Mouse (Mus musculus) midbrain, embryonic 14.5 days (tissue): ENCODE results near the gene Muc4. TPM values are rescaled to one million over a fixed set of nuclear protein-coding genes. Genes with fewer than 3 reads are reported as not detected.

ENCODE experiments used
- ATAC-seq: fragments of 200-750 bp; cut with Nextera tagmentation; 2 replicates; pipeline ENCODE4 v1.8.0; 2017; ENCODE audit warnings: moderate number of reproducible peaks, moderate library complexity; ENCODE audit not compliant: low FRiP score, low TSS enrichment
- DNase-seq: peaks from one replicate; pipeline ENCODE4 v3.0.0-alpha.2; 2015
- H3K27ac ChIP-seq: fragments of 300-500 bp; sonication (generic); replicated peaks from 2 replicates; pipeline ENCODE4 v1.5.1; 2014; ENCODE audit warnings: mild to moderate bottlenecking, low read depth, low read length, moderate library complexity
- H3K27me3 ChIP-seq: fragments of 300-500 bp; sonication (generic); 2 replicates; pipeline ENCODE4 v1.6.1; 2014; ENCODE audit warnings: low read length, control low read depth, mixed read lengths; ENCODE audit not compliant: control insufficient read depth, insufficient read depth
- H3K36me3 ChIP-seq: fragments of 300-500 bp; sonication (generic); 2 replicates; pipeline ENCODE4 v1.6.1; 2014; ENCODE audit warnings: low read length, control low read depth; ENCODE audit not compliant: control insufficient read depth, insufficient read depth
- H3K4me1 ChIP-seq: fragments of 300-500 bp; sonication (generic); 2 replicates; pipeline ENCODE4 v1.6.1; 2014; ENCODE audit warnings: mild to moderate bottlenecking, antibody characterized with exemption, low read length, control low read depth; ENCODE audit not compliant: control insufficient read depth, insufficient read depth
- H3K4me2 ChIP-seq: fragments of 300-500 bp; sonication (generic); 2 replicates; pipeline ENCODE4 v1.6.1; 2014; ENCODE audit warnings: mild to moderate bottlenecking, low read length, moderate library complexity
- H3K4me3 ChIP-seq: fragments of 300-500 bp; sonication (generic); replicated peaks from 2 replicates; pipeline ENCODE4 v1.5.1; 2014; ENCODE audit warnings: low read depth, low read length
- H3K9ac ChIP-seq: fragments of 300-500 bp; sonication (generic); replicated peaks from 2 replicates; pipeline ENCODE4 v1.6.1; 2014; ENCODE audit warnings: mild to moderate bottlenecking, low read length, moderate library complexity
- H3K9me3 ChIP-seq: fragments of 300-500 bp; sonication (generic); 2 replicates; pipeline ENCODE4 v1.6.1; 2016; ENCODE audit warnings: low read length, control low read depth, mixed read lengths; ENCODE audit not compliant: control insufficient read depth
- WGBS: fragments of 180-500 bp; shearing (Covaris S2); extraction: QIAGEN DNeasy Blood & Tissue Kit; methylation state at CpG from one replicate; pipeline ENCODE4 v1.1.7; 2014; 5-methylcytosine and 5-hydroxymethylcytosine counted together
- polyA plus RNA-seq: library from polyadenylated mRNA; unstranded; fragments of >200 nt; fragmentation: Nextera tagmentation; extraction: Ambion mirVana; gene quantifications from 2 replicates; pipeline ENCODE4 v1.2.1, GENCODE M21; 2014

Gene Muc4
- polyA plus RNA-seq, 1 experiment from 2014 or later, result 0.16 TPM

DNA sequence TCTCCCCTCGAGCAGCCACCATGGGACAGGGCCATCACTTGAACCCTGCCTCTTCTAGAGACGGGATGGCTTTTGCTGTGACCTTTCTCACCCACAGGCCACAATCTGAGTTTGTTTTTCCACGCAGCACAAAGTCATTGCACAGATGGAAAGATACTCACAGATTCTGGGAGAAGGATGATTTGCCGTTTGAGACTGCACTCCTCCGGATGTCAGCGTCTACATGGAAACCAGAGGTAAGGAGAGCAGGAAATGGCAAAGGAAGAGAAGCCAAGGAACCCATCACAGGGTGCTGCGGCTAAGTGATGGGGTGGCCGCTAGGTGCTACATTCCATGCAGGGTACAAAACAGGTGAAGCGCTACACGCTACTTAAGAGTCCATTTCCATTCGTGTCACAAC, 93.4 kb downstream of the Muc4 start:
- 93% methylated on average over 11 of the region's 11 CpGs for WGBS
- no peak overlapping the region for H3K9ac ChIP-seq
- H3K27me3 ChIP-seq, result no peaks in the 10 kb centered on the region
- no peak overlapping the region for H3K4me3 ChIP-seq
- H3K4me2 ChIP-seq, result no peak overlapping the region
- no peak for DNase-seq
- no peaks in the 10 kb centered on the region for H3K4me1 ChIP-seq
- H3K9me3 ChIP-seq, result no peaks in the 10 kb centered on the region
- H3K27ac ChIP-seq, result no peak overlapping the region
- no peak for ATAC-seq
- peaks cover 78% of the 10 kb centered on the region for H3K36me3 ChIP-seq

DNA sequence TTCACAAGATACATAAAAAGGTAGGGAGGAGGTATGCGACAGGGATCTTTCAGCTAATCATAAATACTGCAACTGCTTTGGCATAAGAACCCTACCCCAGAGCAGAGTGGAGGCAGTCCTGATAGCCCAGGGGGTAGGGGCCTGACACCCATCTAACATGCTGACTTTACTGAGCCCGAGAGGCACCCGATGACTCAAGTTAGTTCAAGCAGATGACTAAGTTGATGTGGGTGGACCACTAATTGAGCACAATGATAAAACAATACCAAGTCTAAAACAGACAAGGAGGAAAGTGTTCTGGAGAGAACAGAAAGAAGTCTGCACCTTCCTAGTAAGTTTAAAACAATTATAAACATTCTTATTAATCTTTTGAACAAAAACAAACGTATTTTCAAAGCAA, 95.8 kb downstream of the Muc4 start:
- H3K27me3 ChIP-seq, result no peaks in the 10 kb centered on the region
- H3K9me3 ChIP-seq, result no peaks in the 10 kb centered on the region
- no peak overlapping the region for H3K4me3 ChIP-seq
- DNase-seq (no peak), ATAC-seq (no peak)
- no peak overlapping the region for H3K9ac ChIP-seq
- H3K27ac ChIP-seq, result no peak overlapping the region
- H3K4me2 ChIP-seq, result no peak overlapping the region
- WGBS, result 88% methylated on average over 4 of the region's 4 CpGs
- H3K4me1 ChIP-seq, result no peaks in the 10 kb centered on the region
- peaks cover 76% of the 10 kb centered on the region for H3K36me3 ChIP-seq

Other genes starting within 250 kb of the Muc4 start
- 0.16 TPM in 1 of 2 replicates, not detected in the other for gene Slc51a, start 248.0 kb upstream of the Muc4 start, polyA plus RNA-seq
- gene Zdhhc19, start 239.6 kb upstream of the Muc4 start, polyA plus RNA-seq, result not detected in 2 replicates
- 31.8 and 69.8 TPM in 2 replicates for gene Tfrc, start 127.0 kb upstream of the Muc4 start, polyA plus RNA-seq
- 15.5 and 17.6 TPM in 2 replicates for gene Tnk2, start 92.0 kb upstream of the Muc4 start, polyA plus RNA-seq
- not detected in 2 replicates for gene Muc20, start 61.5 kb downstream of the Muc4 start, polyA plus RNA-seq
- not detected in 2 replicates for gene Smbd1, start 74.6 kb downstream of the Muc4 start, polyA plus RNA-seq
- 167 and 171 TPM in 2 replicates for gene Fyttd1, start 141.6 kb downstream of the Muc4 start, polyA plus RNA-seq
- gene Rubcn, start 141.9 kb downstream of the Muc4 start, polyA plus RNA-seq, result 30.0 TPM in 2 replicates
- 35.2 and 51.7 TPM in 2 replicates for gene Lrch3, start 178.2 kb downstream of the Muc4 start, polyA plus RNA-seq